Mouse (Mus musculus) kidney, embryonic 16.5 days (tissue): ENCODE measurements at regions not wholly inside any gene's neighbourhood (a gene's known extent, or its start where the extent isn't known, plus 50 kb on each side); places are given as distances from the start of the nearest gene placed in this dataset.

Source experiments
- ATAC-seq: fragments of 200-750 bp; cut with Nextera tagmentation; 2 replicates; pipeline ENCODE4 v1.8.0; 2017; ENCODE audit warnings: moderate TSS enrichment; ENCODE audit not compliant: low FRiP score, low TSS enrichment
- H3K27ac ChIP-seq: fragments of 300-500 bp; sonication (generic); 2 replicates; pipeline ENCODE4 v1.5.1; 2014; ENCODE audit warnings: low read length
- H3K27me3 ChIP-seq: fragments of 300-500 bp; sonication (generic); 2 replicates; pipeline ENCODE4 v1.6.1; 2014; ENCODE audit warnings: low read length, control low read depth, mixed read lengths; ENCODE audit not compliant: insufficient read depth
- H3K36me3 ChIP-seq: fragments of 300-500 bp; sonication (generic); 2 replicates; pipeline ENCODE4 v1.6.1; 2014; ENCODE audit warnings: low read length, control low read depth, mixed read lengths; ENCODE audit not compliant: insufficient read depth
- H3K4me1 ChIP-seq: fragments of 300-500 bp; sonication (generic); 2 replicates; pipeline ENCODE4 v1.6.1; 2014; ENCODE audit warnings: low read length, control low read depth, mixed read lengths; ENCODE audit not compliant: insufficient read depth
- H3K4me2 ChIP-seq: fragments of 300-500 bp; sonication (generic); replicated peaks from 2 replicates; pipeline ENCODE4 v1.6.1; 2014; ENCODE audit warnings: low read depth, low read length
- H3K4me3 ChIP-seq: fragments of 300-500 bp; sonication (generic); 2 replicates; pipeline ENCODE4 v1.5.1; 2014; ENCODE audit warnings: mild to moderate bottlenecking, low read length
- H3K9ac ChIP-seq: fragments of 300-500 bp; sonication (generic); replicated peaks from 2 replicates; pipeline ENCODE4 v1.6.1; 2014; ENCODE audit warnings: low read length
- H3K9me3 ChIP-seq: fragments of 300-500 bp; sonication (generic); 2 replicates; pipeline ENCODE4 v1.6.1; 2016; ENCODE audit warnings: low read length, control low read depth
- WGBS: fragments of 180-500 bp; shearing (Covaris S2); extraction: QIAGEN DNeasy Blood & Tissue Kit; methylation state at CpG from one replicate; pipeline ENCODE4 v1.1.7; 2014; 5-methylcytosine and 5-hydroxymethylcytosine counted together

DNA sequence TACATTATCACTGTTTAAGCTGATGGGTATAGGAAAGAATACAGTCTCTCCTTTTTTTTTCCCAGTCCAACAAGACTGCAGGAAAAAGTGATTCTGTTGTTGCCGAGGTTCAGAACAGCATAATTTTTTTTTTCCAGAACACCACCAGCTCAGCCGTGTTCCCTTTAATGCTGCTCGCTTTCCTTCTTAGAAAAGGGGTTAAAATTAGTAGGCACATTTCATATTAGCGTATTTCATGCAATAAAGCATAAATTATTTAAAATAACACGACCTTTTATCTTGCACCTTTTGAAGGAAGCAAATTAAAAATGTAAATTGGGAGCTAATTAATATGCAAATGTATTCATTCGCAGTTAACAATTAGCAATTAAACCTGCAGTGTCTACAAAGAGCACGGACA is 50.3 kb upstream of the Vrk1 start:
- Histone ChIP-seq H3K4me3 (no peak overlapping the region), H3K27ac (no peak overlapping the region), H3K9ac (no peak overlapping the region), H3K27me3 (peaks cover 26% of the 10 kb centered on the region), H3K9me3 (no peaks in the 10 kb centered on the region), H3K4me2 (no peak overlapping the region), H3K36me3 (no peaks in the 10 kb centered on the region), H3K4me1 (peaks cover 11% of the 10 kb centered on the region; the same call in 1 of the 2 replicates)
- no peak for ATAC-seq
- WGBS: 58% methylated on average over 7 of the region's 7 CpGs
